Mouse (Mus musculus): ENCODE data around the gene Hectd2.

DNA sequence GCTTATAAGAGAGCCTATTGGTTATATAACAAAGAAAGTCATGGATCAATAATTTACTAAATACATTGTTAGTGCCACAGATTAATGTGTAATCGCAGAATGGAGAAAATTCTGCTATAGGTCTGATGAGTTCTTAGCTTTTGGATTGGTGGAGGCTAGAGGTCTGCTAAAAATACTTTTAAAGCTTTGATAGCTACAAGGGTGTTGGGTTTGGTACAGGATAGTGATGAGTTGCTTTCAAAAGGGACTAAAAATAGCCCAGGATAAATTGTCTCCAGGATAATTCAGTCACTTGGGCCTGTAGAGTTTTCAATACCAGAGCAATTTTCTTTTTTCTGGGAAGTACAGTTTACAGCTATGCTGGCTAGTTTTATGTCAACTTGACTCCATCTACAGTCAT, 108.3 kb downstream of the Hectd2 start:
- TF ChIP-seq CTCF (IDR thresholded peaks at IDR 0.05; ENCODE audit: extremely low read depth, insufficient read depth, insufficient read length, insufficient replicate concordance) (no peak), POLR2A (IDR thresholded peaks at IDR 0.05; ENCODE audit: low read depth, low read length) (no peak)

Data from spleen, adult 2 months (tissue).